Mouse (Mus musculus) splenic B cell, adult 2 months (primary cell): ENCODE measurements around the gene Ngb.

ENCODE experiments used
- DNase-seq: peaks from one replicate; pipeline ENCODE4 v3.0.0-alpha.2; 2011; ENCODE audit warnings: low read depth, low spot score
- H3K27me3 ChIP-seq: 2 replicates; pipeline ENCODE4 v1.6.1; 2012; ENCODE audit warnings: mild to moderate bottlenecking, low read length, moderate library complexity, mixed read lengths; ENCODE audit not compliant: control insufficient read depth, poor library complexity, insufficient read depth, severe bottlenecking
- H3K36me3 ChIP-seq: 2 replicates; pipeline ENCODE4 v1.6.1; 2012; ENCODE audit warnings: mild to moderate bottlenecking, low read length, moderate library complexity, mixed read lengths; ENCODE audit not compliant: control insufficient read depth, poor library complexity, insufficient read depth, severe bottlenecking

The Ngb gene

DNA sequence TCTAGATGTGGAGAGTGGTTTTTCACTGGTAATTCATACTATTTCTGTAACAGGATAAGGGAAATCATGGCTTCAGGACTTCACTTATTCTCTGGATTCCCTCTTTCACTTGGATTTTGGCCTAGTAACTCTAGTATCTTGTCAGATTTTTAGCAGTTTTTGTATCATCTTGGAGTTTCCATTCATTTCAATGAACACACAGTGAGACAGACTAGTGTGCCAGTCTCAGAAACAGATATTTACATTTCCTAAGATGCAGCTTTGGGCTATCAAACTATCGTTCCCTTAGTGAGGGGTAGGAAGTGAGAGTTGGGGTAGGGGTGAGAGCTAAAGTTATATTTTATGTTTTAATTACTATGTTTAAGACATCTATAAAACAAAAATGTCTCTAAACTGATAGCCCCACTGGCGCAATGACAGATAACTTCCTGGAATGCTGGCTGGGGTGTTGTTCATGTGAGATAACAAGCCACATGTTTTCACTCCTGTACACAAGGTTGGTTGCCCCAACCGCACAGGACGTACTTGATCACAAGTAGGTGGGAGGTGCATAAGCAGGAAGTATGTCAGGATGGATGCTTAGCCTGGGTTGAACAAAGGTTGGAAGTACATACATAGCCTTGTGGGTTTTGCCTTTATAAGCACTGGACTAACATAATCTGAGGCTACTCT lies 19.7 kb upstream of the Ngb start:
- no peak for DNase-seq
- Histone ChIP-seq H3K36me3 (no peaks in the 10 kb centered on the region; the same call in 1 of the 2 replicates), H3K27me3 (no peaks in the 10 kb centered on the region)

GRCm38 (mm10) chr12:87107357-87107977 lies 5.1 kb upstream of the Ngb start:
- Histone ChIP-seq H3K27me3 (no peaks in the 10 kb centered on the region), H3K36me3 (no peaks in the 10 kb centered on the region)
- DNase-seq, result no peak

DNA sequence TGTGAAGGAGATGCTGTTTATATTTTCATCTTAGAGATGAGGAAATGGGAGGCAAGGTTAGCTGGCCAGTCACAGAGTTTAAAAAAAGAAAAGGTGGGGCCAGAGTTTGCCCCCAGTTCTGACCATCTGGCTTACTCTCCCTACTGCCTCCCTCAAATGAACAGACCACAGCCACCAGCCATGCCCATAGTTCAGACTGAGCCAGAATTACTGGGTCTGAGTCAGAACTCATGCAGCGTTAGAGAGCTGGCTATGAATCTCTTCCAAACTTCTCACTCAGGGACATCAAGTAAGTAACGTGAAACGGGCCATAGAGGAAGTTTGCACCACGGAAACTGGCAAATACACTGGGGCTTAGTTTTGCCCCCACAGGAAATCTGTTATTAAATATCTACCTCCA lies 2.5 kb upstream of the Ngb start:
- Histone ChIP-seq H3K27me3 (no peaks in the 10 kb centered on the region), H3K36me3 (no peaks in the 10 kb centered on the region)
- DNase-seq, result no peak

DNA sequence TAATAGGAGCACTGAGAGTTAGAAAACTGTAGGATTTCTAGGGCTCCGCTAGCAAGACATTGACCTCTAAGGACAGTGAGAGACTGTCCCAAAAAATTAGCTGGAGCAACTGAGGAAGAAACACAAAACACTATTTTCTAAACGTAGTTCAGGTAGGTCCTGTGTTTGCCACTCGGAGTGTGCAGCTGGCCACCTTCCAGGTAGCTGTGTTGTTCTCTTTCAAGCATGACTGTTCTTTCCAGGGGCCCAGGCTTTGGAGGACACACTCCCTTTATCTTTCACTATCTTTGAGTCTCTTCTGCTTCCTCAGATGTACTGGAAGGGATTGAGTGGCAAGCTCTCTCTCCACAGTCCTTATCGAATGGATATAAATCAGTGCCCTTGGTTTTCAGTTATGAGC lies 1.1 kb upstream of the Ngb start:
- no peak for DNase-seq
- H3K36me3 ChIP-seq, result no peaks in the 10 kb centered on the region
- no peaks in the 10 kb centered on the region for H3K27me3 ChIP-seq

GRCm38 (mm10) chr12:87100331-87100730 lies 2.0 kb downstream of the Ngb start:
- no peak for DNase-seq
- H3K36me3 ChIP-seq, result no peaks in the 10 kb centered on the region
- no peaks in the 10 kb centered on the region for H3K27me3 ChIP-seq

DNA sequence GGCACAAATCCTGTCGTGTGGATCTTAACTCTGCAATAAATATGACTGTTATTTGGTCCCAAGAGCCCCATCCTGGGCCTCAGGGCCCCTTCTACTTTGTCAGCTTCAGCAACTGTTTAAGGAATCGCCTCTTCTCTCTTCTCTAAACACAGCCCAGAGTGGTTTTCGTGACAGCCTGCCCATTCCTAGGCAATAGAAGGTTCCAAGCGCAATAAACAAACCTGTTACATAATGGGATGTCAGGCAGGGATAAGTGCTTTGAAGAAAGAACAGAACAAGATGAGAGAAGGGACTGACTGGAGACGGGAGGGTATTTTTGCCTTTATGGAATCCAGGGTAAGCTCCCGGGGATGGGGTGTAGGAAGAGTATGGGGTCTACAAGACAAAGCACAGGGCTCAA lies 8.7 kb downstream of the Ngb start:
- DNase-seq, result no peak
- Histone ChIP-seq H3K36me3 (no peaks in the 10 kb centered on the region), H3K27me3 (no peaks in the 10 kb centered on the region)

- H3K27me3 ChIP-seq, result no peaks in the 10 kb centered on the region
- H3K36me3 ChIP-seq, result no peaks in the 10 kb centered on the region
- no peak for DNase-seq
These were observed 9.1 kb downstream of the Ngb start for GRCm38 (mm10) chr12:87093249-87093648.

- DNase-seq, result peak; percentile 3
- Histone ChIP-seq H3K36me3 (no peaks in the 10 kb centered on the region), H3K27me3 (no peaks in the 10 kb centered on the region)
These were observed 10.4 kb downstream of the Ngb start for GRCm38 (mm10) chr12:87091916-87092315.

DNA sequence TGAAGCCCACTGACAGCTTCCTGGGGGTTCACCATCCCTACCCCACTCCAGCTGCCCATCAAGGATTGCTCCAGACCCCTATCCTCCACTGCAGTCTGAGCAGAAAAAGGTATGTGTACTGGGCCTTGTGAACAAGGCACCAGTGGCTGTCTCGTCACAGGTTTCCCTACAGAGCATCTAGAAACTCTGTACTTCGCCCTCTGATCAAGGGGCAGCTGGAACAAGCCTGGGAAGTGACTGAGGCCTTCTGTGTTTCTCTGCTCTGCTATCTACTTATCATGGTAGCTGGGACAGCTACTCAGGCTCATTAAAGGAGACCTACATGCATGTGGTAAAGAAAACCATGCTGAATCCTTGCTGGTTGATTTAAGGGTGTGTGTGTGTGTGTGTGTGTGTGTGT lies 12.6 kb downstream of the Ngb start:
- no peak for DNase-seq
- H3K27me3 ChIP-seq, result no peaks in the 10 kb centered on the region

GRCm38 (mm10) chr12:87089255-87089654 lies 13.1 kb downstream of the Ngb start:
- no peak for DNase-seq
- H3K36me3 ChIP-seq, result no peaks in the 10 kb centered on the region

More for the DNA sequence above, 12.6 kb downstream of the Ngb start:
- H3K36me3 ChIP-seq, result no peaks in the 10 kb centered on the region

GRCm38 (mm10) chr12:87088331-87088730 lies 14.0 kb downstream of the Ngb start:
- Histone ChIP-seq H3K27me3 (no peaks in the 10 kb centered on the region), H3K36me3 (no peaks in the 10 kb centered on the region)
- peak; percentile 43 for DNase-seq

More at GRCm38 (mm10) chr12:87089255-87089654, 13.1 kb downstream of the Ngb start:
- no peaks in the 10 kb centered on the region for H3K27me3 ChIP-seq

DNA sequence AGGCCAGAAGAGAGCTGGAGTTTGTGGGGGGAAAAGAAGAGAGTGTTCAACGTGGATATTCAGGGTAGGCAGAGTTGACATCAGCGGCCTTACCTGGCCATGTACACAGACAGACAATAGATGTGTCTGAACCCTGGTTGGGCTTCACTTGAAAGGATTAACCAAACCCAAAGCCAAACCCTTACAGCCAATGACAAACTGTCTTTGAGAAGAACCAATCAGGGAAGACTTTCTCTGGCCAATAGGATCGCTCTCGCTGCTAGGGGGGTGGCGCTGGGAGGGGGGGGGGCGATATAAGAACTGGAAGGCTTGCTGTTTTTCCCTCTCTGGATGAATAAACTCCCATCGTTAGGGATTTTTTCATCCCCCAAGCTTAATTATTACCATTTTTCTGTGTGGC lies 15.1 kb downstream of the Ngb start:
- DNase-seq, result no peak
- H3K27me3 ChIP-seq, result no peaks in the 10 kb centered on the region
- H3K36me3 ChIP-seq, result no peaks in the 10 kb centered on the region

GRCm38 (mm10) chr12:87082797-87083196 lies 19.5 kb downstream of the Ngb start:
- no peaks in the 10 kb centered on the region for H3K27me3 ChIP-seq
- H3K36me3 ChIP-seq, result no peaks in the 10 kb centered on the region
- DNase-seq, result no peak

GRCm38 (mm10) chr12:87076610-87077009 lies 25.7 kb downstream of the Ngb start:
- no peaks in the 10 kb centered on the region for H3K27me3 ChIP-seq
- no peaks in the 10 kb centered on the region for H3K36me3 ChIP-seq
- DNase-seq, result no peak

GRCm38 (mm10) chr12:87070520-87070919 lies 31.8 kb downstream of the Ngb start:
- DNase-seq, result peak; percentile 5

DNA sequence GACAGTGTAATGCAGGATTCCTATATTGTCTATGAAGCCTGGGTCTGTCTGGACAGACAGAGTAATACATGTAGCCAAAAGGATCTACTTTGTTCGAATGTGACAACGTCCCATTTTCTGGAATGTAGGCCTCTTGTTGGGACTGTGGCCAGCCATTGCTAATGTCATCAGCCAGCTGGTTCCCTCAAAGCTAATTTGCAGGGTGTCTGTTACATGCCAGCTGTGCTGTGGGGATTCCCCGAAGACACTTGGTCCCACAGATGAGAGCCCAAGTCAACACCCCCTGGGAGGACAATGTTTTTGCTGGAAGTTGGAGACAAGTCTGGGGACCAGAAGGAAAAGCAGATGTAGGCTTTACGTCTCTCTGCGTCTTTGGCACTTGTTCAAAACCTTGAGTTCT lies 35.9 kb downstream of the Ngb start:
- DNase-seq, result no peak
- Histone ChIP-seq H3K36me3 (no peaks in the 10 kb centered on the region), H3K27me3 (no peaks in the 10 kb centered on the region)

More at GRCm38 (mm10) chr12:87070520-87070919, 31.8 kb downstream of the Ngb start:
- no peaks in the 10 kb centered on the region for H3K36me3 ChIP-seq
- no peaks in the 10 kb centered on the region for H3K27me3 ChIP-seq
